Mouse (Mus musculus) embryo, embryonic 11.5 days (tissue): Measurements from ENCODE around the gene Bnip1.

Experiments
- DNase-seq: peaks from one replicate; pipeline ENCODE4 v3.0.0-alpha.2; 2012; ENCODE audit warnings: low read depth, low spot score

Bnip1 gene

GRCm38 (mm10) chr17:26839718-26840438, 59.0 kb downstream of the Bnip1 start:
- no peak for DNase-seq

GRCm38 (mm10) chr17:26840439-26840780, 59.5 kb downstream of the Bnip1 start:
- no peak for DNase-seq

GRCm38 (mm10) chr17:26840922-26841731, 60.3 kb downstream of the Bnip1 start:
- DNase-seq: no peak

- DNase-seq: no peak
Measured at GRCm38 (mm10) chr17:26841981-26842380, 61.1 kb downstream of the Bnip1 start.
